Mouse (Mus musculus): ENCODE results near the gene Zswim4.
A peak's percentile ranks its signal among the peaks of the same experiment; 100 is the strongest.

DNA sequence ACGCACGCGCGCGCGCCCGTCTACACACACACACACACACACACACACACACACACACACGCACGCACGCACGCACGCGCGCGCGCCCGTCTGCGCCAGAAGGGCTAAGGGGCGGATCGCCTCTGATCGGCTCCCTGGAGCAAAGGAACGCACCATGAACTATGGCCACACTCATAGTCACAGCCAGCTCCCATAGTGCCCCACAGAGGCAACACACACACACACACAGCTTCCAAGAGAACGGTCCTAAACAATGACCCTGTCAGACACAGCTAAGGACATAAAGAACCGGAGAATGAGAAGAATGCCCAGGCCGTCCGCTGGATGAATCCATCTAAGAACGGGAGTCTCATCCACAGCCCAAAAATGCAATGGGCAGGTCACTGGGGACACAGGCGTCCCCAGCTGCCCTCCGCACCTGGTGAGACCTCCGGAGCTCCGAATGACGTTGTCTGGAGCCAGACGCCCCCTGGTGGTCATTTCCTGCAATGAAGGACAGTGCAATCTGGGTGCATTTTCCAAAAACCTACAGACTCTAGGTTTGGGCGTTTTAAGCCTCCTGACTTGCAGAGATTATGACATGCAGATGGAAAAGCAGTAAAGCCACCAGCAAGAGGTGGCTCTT lies 26.6 kb downstream of the Zswim4 start:
- peak; percentile 84; the same call in 1 of the 2 replicates for TF ChIP-seq CTCF (IDR thresholded peaks at IDR 0.05; ENCODE audit: extremely low read depth, insufficient read depth, insufficient read length, insufficient replicate concordance)
- TF ChIP-seq POLR2A (IDR thresholded peaks at IDR 0.05; ENCODE audit: low read depth, low read length), result no peak
